Mouse (Mus musculus) MEL (cell line): ENCODE measurements around the gene Elob. TPM values are rescaled to one million over a fixed set of nuclear protein-coding genes. Genes with fewer than 3 reads are reported as not detected.

Source experiments
- DNase-seq: peaks from one replicate; pipeline ENCODE4 v3.0.0; 2011; ENCODE audit warnings: low read depth, low spot score
- H3K27ac ChIP-seq: 2 replicates; pipeline ENCODE4 v1.5.1; 2012; ENCODE audit warnings: low read depth, mild to moderate bottlenecking, control low read depth, low read length, moderate library complexity; ENCODE audit not compliant: control insufficient read depth
- H3K27me3 ChIP-seq, 2 experiments: fragments of 150-350 bp in 1 of 2; sonication (generic) in 1 of 2; 2 replicates each; pipeline ENCODE4 v1.6.1; 2012; ENCODE audit warnings: low read length in 2 of 2, mild to moderate bottlenecking in 2 of 2, improper control_type of control experiment in 1 of 2, moderate library complexity in 1 of 2; ENCODE audit not compliant: insufficient read depth in 2 of 2, control insufficient read depth in 1 of 2
- H3K36me3 ChIP-seq, 2 experiments: 2 replicates each; pipeline ENCODE4 v1.6.1; 2012 to 2014; ENCODE audit warnings: low read length in 2 of 2, improper control_type of control experiment in 1 of 2, inconsistent platforms in 1 of 2, mild to moderate bottlenecking in 1 of 2; ENCODE audit not compliant: insufficient read depth in 2 of 2, control insufficient read depth in 1 of 2
- H3K4me1 ChIP-seq, 2 experiments: fragments of 150-350 bp in 1 of 2; sonication (generic) in 1 of 2; 2 replicates each; pipeline ENCODE4 v1.6.1; 2012; ENCODE audit warnings: low read length in 2 of 2, improper control_type of control experiment in 1 of 2, mild to moderate bottlenecking in 1 of 2; ENCODE audit not compliant: insufficient read depth in 2 of 2, control insufficient read depth in 1 of 2
- H3K4me3 ChIP-seq, 2 experiments: fragments of 150-350 bp in 1 of 2; sonication (generic) in 1 of 2; 2 replicates each; pipeline ENCODE4 v1.5.1; 2012; ENCODE audit warnings: low read depth in 2 of 2, low read length in 2 of 2, mild to moderate bottlenecking in 2 of 2, moderate library complexity in 2 of 2, control low read depth in 1 of 2, improper control_type of control experiment in 1 of 2; ENCODE audit not compliant: control insufficient read depth in 1 of 2, insufficient read depth in 1 of 2
- H3K79me2 ChIP-seq: 2 replicates; pipeline ENCODE4 v1.6.1; 2012; ENCODE audit warnings: mild to moderate bottlenecking, low read length, moderate library complexity; ENCODE audit not compliant: control insufficient read depth, poor library complexity, insufficient read depth
- H3K9ac ChIP-seq: 2 replicates; pipeline ENCODE4 v1.6.1; 2012; ENCODE audit warnings: low read depth, mild to moderate bottlenecking, control low read depth, low read length, moderate library complexity; ENCODE audit not compliant: control insufficient read depth, poor library complexity, severe bottlenecking
- H3K9me3 ChIP-seq: fragments of 150-350 bp; sonication (generic); replicated peaks from 2 replicates; pipeline ENCODE4 v1.6.1; 2012; ENCODE audit warnings: mild to moderate bottlenecking, low read length, improper control_type of control experiment, moderate library complexity; ENCODE audit not compliant: insufficient read depth
- BHLHE40 ChIP-seq: IDR thresholded peaks from 2 replicates; pipeline ENCODE4 v1.6.1; 2012; ENCODE audit warnings: low read depth, mild to moderate bottlenecking, inconsistent platforms, low read length, improper control_type of control experiment, borderline replicate concordance
- CHD2 ChIP-seq: IDR thresholded peaks from 2 replicates; pipeline ENCODE4 v1.6.1; 2011; ENCODE audit warnings: low read length, improper control_type of control experiment
- ETS1 ChIP-seq: IDR thresholded peaks from 2 replicates; pipeline ENCODE4 v1.6.1; 2012; ENCODE audit warnings: low read depth, mild to moderate bottlenecking, inconsistent platforms, low read length, improper control_type of control experiment, moderate library complexity
- HCFC1 ChIP-seq: IDR thresholded peaks from 2 replicates; pipeline ENCODE4 v1.6.1; 2012; ENCODE audit warnings: low read depth, mild to moderate bottlenecking, inconsistent platforms, low read length, improper control_type of control experiment, moderate library complexity
- JUND ChIP-seq: IDR thresholded peaks from 2 replicates; pipeline ENCODE4 v1.6.1; 2011; ENCODE audit warnings: low read depth, mild to moderate bottlenecking, improper control_type of control experiment, low read length
- KAT2A ChIP-seq: conservative IDR thresholded peaks from 2 replicates; pipeline ENCODE4 v1.6.1; 2012; ENCODE audit warnings: low read depth, low read length, improper control_type of control experiment, inconsistent platforms
- MAFK ChIP-seq: IDR thresholded peaks from 2 replicates; pipeline ENCODE4 v1.6.1; 2011; ENCODE audit warnings: low read depth, mild to moderate bottlenecking, low read length, improper control_type of control experiment, borderline replicate concordance
- MAX ChIP-seq: IDR thresholded peaks from 2 replicates; pipeline ENCODE4 v1.6.1; 2011; ENCODE audit warnings: low read length, improper control_type of control experiment
- MAZ ChIP-seq: IDR thresholded peaks from 2 replicates; pipeline ENCODE4 v1.6.1; 2012; ENCODE audit warnings: low read depth, mild to moderate bottlenecking, inconsistent platforms, low read length, improper control_type of control experiment
- NELFE ChIP-seq: IDR thresholded peaks from 2 replicates; pipeline ENCODE4 v1.6.1; 2011; ENCODE audit warnings: low read depth, low read length, improper control_type of control experiment
- POLR2A ChIP-seq, 2 experiments: IDR thresholded peaks; 2 replicates each; pipeline ENCODE4 v1.6.1; 2011 to 2012; ENCODE audit warnings: low read length in 2 of 2, mild to moderate bottlenecking in 2 of 2, control low read depth in 1 of 2, improper control_type of control experiment in 1 of 2, low read depth in 1 of 2, moderate library complexity in 1 of 2; ENCODE audit not compliant: control insufficient read depth in 1 of 2, insufficient read depth in 1 of 2, poor library complexity in 1 of 2
- TAL1 ChIP-seq: IDR thresholded peaks from 2 replicates; pipeline ENCODE4 v1.6.1; 2012; ENCODE audit warnings: mild to moderate bottlenecking, inconsistent platforms, low read length, moderate library complexity, mixed read lengths
- UBTF ChIP-seq: IDR thresholded peaks from 2 replicates; pipeline ENCODE4 v1.6.1; 2012; ENCODE audit warnings: low read depth, mild to moderate bottlenecking, inconsistent platforms, low read length, improper control_type of control experiment, moderate library complexity, borderline replicate concordance; ENCODE audit not compliant: insufficient read depth
- USF1 ChIP-seq: IDR thresholded peaks from 2 replicates; pipeline ENCODE4 v1.6.1; 2014; ENCODE audit warnings: low read depth, mild to moderate bottlenecking, inconsistent platforms, low read length, improper control_type of control experiment, moderate library complexity
- USF2 ChIP-seq, 2 experiments: IDR thresholded peaks; 2 replicates each; pipeline ENCODE4 v1.6.1; 2011 to 2012; ENCODE audit warnings: improper control_type of control experiment in 2 of 2, low read length in 2 of 2, borderline replicate concordance in 1 of 2, inconsistent platforms in 1 of 2, low read depth in 1 of 2, mild to moderate bottlenecking in 1 of 2; ENCODE audit not compliant: insufficient read depth in 1 of 2
- ZC3H11A ChIP-seq: IDR thresholded peaks from 2 replicates; pipeline ENCODE4 v1.6.1; 2012; ENCODE audit warnings: low read depth, mild to moderate bottlenecking, inconsistent platforms, low read length, improper control_type of control experiment
- ZKSCAN1 ChIP-seq: IDR thresholded peaks from 2 replicates; pipeline ENCODE4 v1.6.1; 2012; ENCODE audit warnings: low read depth, mild to moderate bottlenecking, inconsistent platforms, low read length, improper control_type of control experiment, moderate library complexity
- polyA plus RNA-seq, 2 experiments: library from polyadenylated mRNA; stranded (reverse) in 1 of 2; unstranded in 1 of 2; fragments of >175 nt in 1 of 2; fragments of >200 nt in 1 of 2; gene quantifications; 2 replicates each; pipeline versions ENCODE4 v1.2.1 to v1.2.4; 2012; ENCODE audit warnings: low replicate concordance in 2 of 2, low read depth in 1 of 2; ENCODE audit not compliant: insufficient read length in 2 of 2, insufficient read depth in 1 of 2, missing spikeins in 1 of 2
- total RNA-seq: library from RNA; depleted of rRNA; stranded (reverse); fragments of 300-350 nt; gene quantifications from 2 replicates; pipeline ENCODE4 v1.2.3, GENCODE M21; 2012

The Elob gene
- total and polyA plus RNA-seq, 3 experiments = 453 to 609 TPM; not detected in 1

GRCm38 (mm10) chr17:23857913-23858312 lies 29.0 kb upstream of the Elob start:
- Histone ChIP-seq H3K36me3 (no peaks in the 10 kb centered on the region), H3K9ac (no peak overlapping the region), H3K79me2 (no peaks in the 10 kb centered on the region), H3K4me1 (no peaks in the 10 kb centered on the region), H3K27ac (no peak overlapping the region), H3K27me3 (peaks cover 0 to 2% of the 10 kb centered on the region in 2 experiments; a peak in 1 of 4 replicates), H3K9me3 (no peaks in the 10 kb centered on the region), H3K4me3 (no peak overlapping the region)
- DNase-seq = no peak
- no peak for TF ChIP-seq BHLHE40
- TF ChIP-seq USF2 (IDR thresholded peaks at IDR 0.05; ENCODE audit: borderline replicate concordance in 1 of 2, insufficient read depth in 1 of 2, low read depth in 1 of 2, low read length in 2 of 2) = no peak
- no peak for TF ChIP-seq HCFC1
- TF ChIP-seq MAX = no peak
- TF ChIP-seq UBTF = no peak
- no peak for TF ChIP-seq ETS1
- TF ChIP-seq NELFE = no peak
- TF ChIP-seq TAL1 = no peak
- no peak for TF ChIP-seq ZKSCAN1

- Histone ChIP-seq H3K4me1 (no peaks in the 10 kb centered on the region), H3K27me3 (peaks cover 0 to 2% of the 10 kb centered on the region in 2 experiments; a peak in 1 of 4 replicates), H3K4me3 (no peak overlapping the region), H3K79me2 (no peaks in the 10 kb centered on the region), H3K9me3 (no peaks in the 10 kb centered on the region), H3K36me3 (no peaks in the 10 kb centered on the region), H3K9ac (no peak overlapping the region), H3K27ac (no peak overlapping the region)
- TF ChIP-seq MAX (no peak), JUND (no peak), ZKSCAN1 (no peak), HCFC1 (no peak), USF1 (no peak), MAZ (no peak), MAFK (no peak)
- DNase-seq = no peak
These were observed 28.3 kb upstream of the Elob start for GRCm38 (mm10) chr17:23857193-23857592.

GRCm38 (mm10) chr17:23854229-23854765 lies 25.4 kb upstream of the Elob start:
- Histone ChIP-seq H3K9ac (no peak overlapping the region), H3K79me2 (no peaks in the 10 kb centered on the region), H3K27ac (no peak overlapping the region), H3K4me3 (no peak overlapping the region), H3K36me3 (peaks cover 0 to 2% of the 10 kb centered on the region in 2 experiments; a peak in 2 of 4 replicates), H3K27me3 (no peaks in the 10 kb centered on the region), H3K9me3 (no peaks in the 10 kb centered on the region), H3K4me1 (peaks cover 2 to 4% of the 10 kb centered on the region in 2 experiments)
- no peak for DNase-seq
- TF ChIP-seq CHD2 (no peak), ZC3H11A (no peak), POLR2A (IDR thresholded peaks at IDR 0.05; ENCODE audit: control insufficient read depth in 1 of 2, insufficient read depth in 1 of 2, low read depth in 1 of 2, low read length in 2 of 2, poor library complexity in 1 of 2) (no peak), KAT2A (no peak)
